Mouse (Mus musculus) lung, postnatal 0 days (tissue): Measurements from ENCODE around the gene Olfr1348.

ENCODE experiments used
- CTCF ChIP-seq: IDR thresholded peaks from 2 replicates; pipeline ENCODE4 v1.5.1; 2016; ENCODE audit warnings: antibody characterized with exemption, mild to moderate bottlenecking
- EP300 ChIP-seq: IDR thresholded peaks from 2 replicates; pipeline ENCODE4 v1.6.1; 2016; ENCODE audit warnings: antibody characterized with exemption, mild to moderate bottlenecking, control low read depth

DNA sequence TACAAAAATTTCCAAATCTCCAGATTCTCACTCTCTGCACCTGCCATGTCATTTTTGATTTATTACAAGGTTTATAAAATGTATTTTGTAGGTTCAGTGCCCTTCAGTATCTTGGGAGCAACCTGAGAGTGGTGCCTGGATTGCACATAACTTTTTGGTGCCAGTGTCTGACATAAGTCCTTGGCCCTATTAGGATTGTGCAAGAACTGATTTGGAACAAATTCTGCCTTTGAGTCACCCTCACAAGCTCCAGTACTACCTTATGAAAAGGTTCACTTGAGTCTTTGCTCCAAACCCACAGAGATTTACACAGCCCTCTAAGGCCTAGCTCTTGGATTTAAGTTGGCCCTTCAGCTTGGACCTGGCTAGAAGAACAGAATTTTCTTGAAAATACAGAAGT lies 41.6 kb downstream of the Olfr1348 start, which contains the start of gene Olfr1346:
- TF ChIP-seq EP300 (no peak), CTCF (no peak)
